Comparison of ENCODE assay signal across 8 mouse cellular contexts in genomic region chr19:5692913-5693396, GRCm38 (mm10). TPM values are rescaled to one million over a fixed set of nuclear protein-coding genes. Genes with fewer than 3 reads are reported as not detected.
DNase-seq lines count a peak whose midpoint lies in the region; ATAC-seq and TF ChIP-seq lines count a peak whose summit lies in the region.

No protein-coding gene starts in this region.

- peak overlapping the region; percentile 93 for H3K27ac ChIP-seq in layer of hippocampus, adult 2 months
- peak overlapping the region; percentile 87 for H3K27ac ChIP-seq in heart, embryonic 12.5 days (ENCODE audit: poor library complexity, severe bottlenecking)
- peak overlapping the region; percentile 67 for H3K27ac ChIP-seq in neural tube, embryonic 13.5 days (replicated peaks)

- no peak for TF ChIP-seq CTCF in layer of hippocampus, adult 2 months (conservative IDR thresholded peaks at IDR 0.05)

- peaks cover 53% of the 10 kb centered on the region for H3K4me1 ChIP-seq in heart, embryonic 12.5 days (replicated peaks)
- peaks cover 60% of the 10 kb centered on the region for H3K4me1 ChIP-seq in neural tube, embryonic 13.5 days (replicated peaks)

- no peaks in the 10 kb centered on the region for H3K9me3 ChIP-seq in heart, embryonic 12.5 days (replicated peaks)
- no peaks in the 10 kb centered on the region for H3K9me3 ChIP-seq in neural tube, embryonic 13.5 days

- DNase-seq in layer of hippocampus, adult 2 months (ENCODE audit: low spot score in 2 of 2) = peak in 1 of 2 experiments; percentile 35
- no peak for DNase-seq in layer of hippocampus, adult 9-11 months
- peak; percentile 25 to 42 for DNase-seq in kidney, postnatal 4 days
- no peak for DNase-seq in thymus, postnatal 25 days
- no peak for DNase-seq in embryo, embryonic 10.5 days (ENCODE audit: low spot score)

- no peak for ATAC-seq in heart, embryonic 12.5 days (ENCODE audit: insufficient number of reproducible peaks, low FRiP score)
- no peak for ATAC-seq in neural tube, embryonic 13.5 days (ENCODE audit: low read depth)
- ATAC-seq in inflammation-experienced regulatory T-cells, adult 6 months = no peak

- peak overlapping the region; percentile 99 for H3K4me2 ChIP-seq in heart, embryonic 12.5 days
- peak overlapping the region; percentile 93 for H3K4me2 ChIP-seq in neural tube, embryonic 13.5 days

- whole genome bisulfite sequencing in heart, embryonic 12.5 days = 60% methylated on average over 10 of the region's 10 CpGs
- WGBS in neural tube, embryonic 13.5 days = 74% methylated on average over 10 of the region's 10 CpGs

- peak overlapping the region; percentile 98 for H3K9ac ChIP-seq in heart, embryonic 12.5 days
- H3K9ac ChIP-seq in neural tube, embryonic 13.5 days = peak overlapping the region; percentile 90

- H3K27me3 ChIP-seq in heart, embryonic 12.5 days (replicated peaks) = no peaks in the 10 kb centered on the region; the same call in 1 of the 2 replicates
- H3K27me3 ChIP-seq in neural tube, embryonic 13.5 days = peaks cover 9% of the 10 kb centered on the region; the same call in 1 of the 2 replicates

- peaks cover 70% of the 10 kb centered on the region for H3K36me3 ChIP-seq in heart, embryonic 12.5 days
- peaks cover 69% of the 10 kb centered on the region for H3K36me3 ChIP-seq in neural tube, embryonic 13.5 days

- H3K4me3 ChIP-seq in layer of hippocampus, adult 2 months = peak overlapping the region; percentile 72
- H3K4me3 ChIP-seq in heart, embryonic 12.5 days = peak overlapping the region; percentile 84
- peak overlapping the region; percentile 76 for H3K4me3 ChIP-seq in neural tube, embryonic 13.5 days

RNA-seq across cellular contexts. Expression of gene Pcnx3, which starts 4.2 kb away (rescaled TPM):
- total RNA-seq in layer of hippocampus, adult 2 months (2021) = 10 to 100 TPM; 69.1 to 78.8 TPM
- 22.0 and 22.3 TPM in 2 replicates for polyA plus RNA-seq in heart, embryonic 12.5 days (2016; fragmentation: Nextera tagmentation; extraction: Ambion mirVana)
- polyA plus RNA-seq in neural tube, embryonic 13.5 days (2015; fragmentation: Nextera tagmentation; extraction: Ambion mirVana) = 23.0 TPM in 2 replicates
- 10 to 100 TPM; 14.8 to 26.0 (median 21.1) TPM for polyA plus RNA-seq in inflammation-experienced regulatory T-cells, adult 6 months (2017; shearing (Covaris generic))

RNA-seq across cellular contexts. Expression of gene Map3k11, which starts 4.4 kb away (rescaled TPM):
- 10 to 100 TPM; 20.2 to 20.4 TPM for total RNA-seq in layer of hippocampus, adult 2 months (2021)
- polyA plus RNA-seq in heart, embryonic 12.5 days (2016; fragmentation: Nextera tagmentation; extraction: Ambion mirVana) = 30.6 and 32.8 TPM in 2 replicates
- 17.4 and 18.0 TPM in 2 replicates for polyA plus RNA-seq in neural tube, embryonic 13.5 days (2015; fragmentation: Nextera tagmentation; extraction: Ambion mirVana)
- polyA plus RNA-seq in inflammation-experienced regulatory T-cells, adult 6 months (2017; shearing (Covaris generic)) = 1 to 10 TPM; 6.6 to 8.7 (median 7.8) TPM

RNA-seq across cellular contexts. Expression of gene Kcnk7, which starts 11.2 kb away (rescaled TPM):
- under 1 TPM in 1 of 2 experiments, not detected in 1; 0.36 TPM for total RNA-seq in layer of hippocampus, adult 2 months (2021)
- polyA plus RNA-seq in heart, embryonic 12.5 days (2016; fragmentation: Nextera tagmentation; extraction: Ambion mirVana) = 0.17 TPM in 1 of 2 replicates, not detected in the other
- polyA plus RNA-seq in neural tube, embryonic 13.5 days (2015; fragmentation: Nextera tagmentation; extraction: Ambion mirVana) = not detected in 2 replicates
- 1 to 10 TPM; 1.5 to 5.7 (median 2.6) TPM for polyA plus RNA-seq in inflammation-experienced regulatory T-cells, adult 6 months (2017; shearing (Covaris generic))

RNA-seq across cellular contexts. Expression of gene Sipa1, which starts 29.4 kb away (rescaled TPM):
- 10 to 100 TPM; 16.5 to 17.5 TPM for total RNA-seq in layer of hippocampus, adult 2 months (2021)
- polyA plus RNA-seq in heart, embryonic 12.5 days (2016; fragmentation: Nextera tagmentation; extraction: Ambion mirVana) = 25.5 and 28.1 TPM in 2 replicates
- 19.1 and 19.8 TPM in 2 replicates for polyA plus RNA-seq in neural tube, embryonic 13.5 days (2015; fragmentation: Nextera tagmentation; extraction: Ambion mirVana)
- 10 to 100 TPM; 23.3 to 28.7 (median 25.0) TPM for polyA plus RNA-seq in inflammation-experienced regulatory T-cells, adult 6 months (2017; shearing (Covaris generic))

RNA-seq across cellular contexts. Expression of gene Ehbp1l1, which starts 33.2 kb away (rescaled TPM):
- total RNA-seq in layer of hippocampus, adult 2 months (2021) = 10 to 100 TPM; 11.8 to 17.7 TPM
- polyA plus RNA-seq in heart, embryonic 12.5 days (2016; fragmentation: Nextera tagmentation; extraction: Ambion mirVana) = 121 and 123 TPM in 2 replicates
- 8.3 and 9.6 TPM in 2 replicates for polyA plus RNA-seq in neural tube, embryonic 13.5 days (2015; fragmentation: Nextera tagmentation; extraction: Ambion mirVana)
- 10 to 100 TPM; 12.5 to 43.4 (median 19.4) TPM for polyA plus RNA-seq in inflammation-experienced regulatory T-cells, adult 6 months (2017; shearing (Covaris generic))

Comparison
In these comparisons a context has a peak if more than half of its experiments do, and no peak if none do; other contexts are left out.
1. DNase-seq: peak in kidney, postnatal 4 days (2 of 2); none in layer of hippocampus, adult 9-11 months (single experiment), thymus, postnatal 25 days (single experiment) and embryo, embryonic 10.5 days (single experiment).
2. Peak in every context shown above with its lines, with median percentiles within 50 percentile points of each other: H3K27ac ChIP-seq and H3K4me3 ChIP-seq.